Mouse (Mus musculus) E14TG2a.4 (cell line): ENCODE results near the gene Cyth4.

Experiments used
- CTCF ChIP-seq: conservative IDR thresholded peaks from 2 replicates; pipeline ENCODE4 v1.5.1; 2014; ENCODE audit warnings: low read length
- NANOG ChIP-seq: IDR thresholded peaks from 2 replicates; pipeline ENCODE4 v1.6.1; 2014; ENCODE audit warnings: borderline replicate concordance, low read length, mixed read lengths
- POU5F1 ChIP-seq: IDR thresholded peaks from 2 replicates; pipeline ENCODE4 v1.6.1; 2014; ENCODE audit warnings: low read length, borderline replicate concordance

- TF ChIP-seq CTCF (no peak), NANOG (no peak), POU5F1 (no peak)
These were observed 2.8 kb downstream of the Cyth4 start for GRCm38 (mm10) chr15:78599529-78600193.
